Mouse (Mus musculus): ENCODE data around the gene Bach2. TPM values are rescaled to one million over a fixed set of nuclear protein-coding genes. Genes with fewer than 3 reads are reported as not detected.

The Bach2 gene
- polyA plus RNA-seq, 1 experiment from 2014 or later: 27.7 TPM

GRCm38 (mm10) chr4:32413505-32413904 is 174.9 kb downstream of the Bach2 start:
- WGBS: 75% methylated on average over 9 of the region's 9 CpGs
- Histone ChIP-seq H3K27ac (no peak overlapping the region), H3K36me3 (replicated peaks) (no peaks in the 10 kb centered on the region), H3K27me3 (no peaks in the 10 kb centered on the region), H3K4me2 (no peak overlapping the region), H3K9me3 (no peaks in the 10 kb centered on the region), H3K9ac (no peak overlapping the region), H3K4me3 (replicated peaks) (no peak overlapping the region), H3K4me1 (peaks cover 6% of the 10 kb centered on the region)
- no peak for ATAC-seq (ENCODE audit: low FRiP score)

- no peak for ATAC-seq (ENCODE audit: low FRiP score)
- H3K4me3 ChIP-seq (replicated peaks): no peak overlapping the region
- no peak overlapping the region for H3K27ac ChIP-seq
- no peak overlapping the region for H3K4me2 ChIP-seq
- WGBS: 66% methylated on average over 7 of the region's 7 CpGs
- no peaks in the 10 kb centered on the region for H3K27me3 ChIP-seq
- no peaks in the 10 kb centered on the region for H3K9me3 ChIP-seq
- H3K36me3 ChIP-seq (replicated peaks): no peaks in the 10 kb centered on the region
- peaks cover 6% of the 10 kb centered on the region for H3K4me1 ChIP-seq
- H3K9ac ChIP-seq: no peak overlapping the region
Measured at GRCm38 (mm10) chr4:32414959-32415358, 176.4 kb downstream of the Bach2 start.

GRCm38 (mm10) chr4:32417939-32418338 is 179.3 kb downstream of the Bach2 start:
- Histone ChIP-seq H3K27ac (no peak overlapping the region), H3K36me3 (replicated peaks) (no peaks in the 10 kb centered on the region), H3K4me1 (peaks cover 12% of the 10 kb centered on the region), H3K9ac (no peak overlapping the region), H3K4me3 (replicated peaks) (no peak overlapping the region), H3K9me3 (no peaks in the 10 kb centered on the region), H3K4me2 (no peak overlapping the region), H3K27me3 (no peaks in the 10 kb centered on the region)
- 93% methylated on average over 8 of the region's 8 CpGs for WGBS
- ATAC-seq (ENCODE audit: low FRiP score): no peak

- Histone ChIP-seq H3K4me1 (peaks cover 10% of the 10 kb centered on the region), H3K27ac (no peak overlapping the region), H3K36me3 (replicated peaks) (no peaks in the 10 kb centered on the region), H3K4me3 (replicated peaks) (no peak overlapping the region), H3K4me2 (no peak overlapping the region), H3K9me3 (no peaks in the 10 kb centered on the region), H3K27me3 (no peaks in the 10 kb centered on the region), H3K9ac (no peak overlapping the region)
- WGBS: 93% methylated on average over 8 of the region's 8 CpGs
- no peak for ATAC-seq (ENCODE audit: low FRiP score)
Measured at GRCm38 (mm10) chr4:32421570-32421969, 183.0 kb downstream of the Bach2 start.

- WGBS: 81% methylated on average over 4 of the region's 4 CpGs
- no peak for ATAC-seq (ENCODE audit: low FRiP score)
- no peak overlapping the region for H3K4me2 ChIP-seq
- no peak overlapping the region for H3K27ac ChIP-seq
- no peak overlapping the region for H3K9ac ChIP-seq
- H3K36me3 ChIP-seq (replicated peaks): no peaks in the 10 kb centered on the region
- no peaks in the 10 kb centered on the region for H3K27me3 ChIP-seq
- no peak overlapping the region for H3K4me3 ChIP-seq (replicated peaks)
- H3K9me3 ChIP-seq: no peaks in the 10 kb centered on the region
- peaks cover 14% of the 10 kb centered on the region for H3K4me1 ChIP-seq
Measured at GRCm38 (mm10) chr4:32422427-32422826, 183.8 kb downstream of the Bach2 start.

- no peak overlapping the region for H3K9ac ChIP-seq
- H3K27ac ChIP-seq: no peak overlapping the region
- no peaks in the 10 kb centered on the region for H3K36me3 ChIP-seq (replicated peaks)
- no peaks in the 10 kb centered on the region for H3K27me3 ChIP-seq
- H3K9me3 ChIP-seq: no peaks in the 10 kb centered on the region
- 82% methylated on average over 5 of the region's 5 CpGs for WGBS
- no peak for ATAC-seq (ENCODE audit: low FRiP score)
- no peak overlapping the region for H3K4me3 ChIP-seq (replicated peaks)
- peaks cover 20% of the 10 kb centered on the region; the same call in 1 of the 2 replicates for H3K4me1 ChIP-seq
- no peak overlapping the region for H3K4me2 ChIP-seq
Measured at GRCm38 (mm10) chr4:32423667-32424066, 185.1 kb downstream of the Bach2 start.

GRCm38 (mm10) chr4:32424434-32424833 is 185.8 kb downstream of the Bach2 start:
- H3K27ac ChIP-seq: no peak overlapping the region
- no peaks in the 10 kb centered on the region for H3K9me3 ChIP-seq
- 80% methylated on average over 7 of the region's 7 CpGs for WGBS
- peaks cover 26% of the 10 kb centered on the region for H3K4me1 ChIP-seq
- no peaks in the 10 kb centered on the region for H3K36me3 ChIP-seq (replicated peaks)
- H3K4me3 ChIP-seq (replicated peaks): no peak overlapping the region
- H3K27me3 ChIP-seq: no peaks in the 10 kb centered on the region
- no peak for ATAC-seq (ENCODE audit: low FRiP score)
- H3K9ac ChIP-seq: no peak overlapping the region
- no peak overlapping the region for H3K4me2 ChIP-seq

- Histone ChIP-seq H3K27ac (no peak overlapping the region), H3K9ac (no peak overlapping the region), H3K27me3 (no peaks in the 10 kb centered on the region), H3K9me3 (no peaks in the 10 kb centered on the region), H3K4me1 (peaks cover 32% of the 10 kb centered on the region), H3K36me3 (replicated peaks) (no peaks in the 10 kb centered on the region), H3K4me2 (no peak overlapping the region), H3K4me3 (replicated peaks) (no peak overlapping the region)
- ATAC-seq (ENCODE audit: low FRiP score): no peak
- 78% methylated on average over 7 of the region's 7 CpGs for WGBS
Measured at GRCm38 (mm10) chr4:32425060-32425459, 186.5 kb downstream of the Bach2 start.

GRCm38 (mm10) chr4:32425641-32426040 is 187.0 kb downstream of the Bach2 start:
- no peaks in the 10 kb centered on the region for H3K27me3 ChIP-seq
- no peak overlapping the region for H3K4me3 ChIP-seq (replicated peaks)
- 96% methylated on average over 3 of the region's 3 CpGs for WGBS
- no peak overlapping the region for H3K27ac ChIP-seq
- no peak overlapping the region for H3K9ac ChIP-seq
- ATAC-seq (ENCODE audit: low FRiP score): no peak
- H3K9me3 ChIP-seq: no peaks in the 10 kb centered on the region
- H3K4me1 ChIP-seq: peaks cover 38% of the 10 kb centered on the region
- no peak overlapping the region for H3K4me2 ChIP-seq
- H3K36me3 ChIP-seq (replicated peaks): no peaks in the 10 kb centered on the region

GRCm38 (mm10) chr4:32426779-32427577 is 188.4 kb downstream of the Bach2 start:
- ATAC-seq (ENCODE audit: low FRiP score): no peak
- WGBS: 87% methylated on average over 27 of the region's 27 CpGs
- Histone ChIP-seq H3K9me3 (no peaks in the 10 kb centered on the region), H3K4me1 (peaks cover 47% of the 10 kb centered on the region), H3K4me2 (no peak overlapping the region), H3K9ac (no peak overlapping the region), H3K27ac (0 out of 2 replicates have a peak overlapping the region, but pooled peaks have one; percentile 8), H3K27me3 (no peaks in the 10 kb centered on the region), H3K36me3 (replicated peaks) (no peaks in the 10 kb centered on the region), H3K4me3 (replicated peaks) (no peak overlapping the region)

- Histone ChIP-seq H3K4me3 (replicated peaks) (no peak overlapping the region), H3K27ac (peak overlapping the region; percentile 59), H3K36me3 (replicated peaks) (no peaks in the 10 kb centered on the region), H3K4me2 (no peak overlapping the region), H3K27me3 (no peaks in the 10 kb centered on the region), H3K9me3 (no peaks in the 10 kb centered on the region), H3K9ac (no peak overlapping the region), H3K4me1 (peaks cover 59% of the 10 kb centered on the region)
- ATAC-seq (ENCODE audit: low FRiP score): 0 out of 2 replicates have a peak, but pooled peaks have one; percentile 10
- WGBS: 70% methylated on average over 9 of the region's 9 CpGs
Measured at GRCm38 (mm10) chr4:32428738-32429137, 190.1 kb downstream of the Bach2 start.

- Histone ChIP-seq H3K9me3 (no peaks in the 10 kb centered on the region), H3K36me3 (replicated peaks) (no peaks in the 10 kb centered on the region), H3K9ac (no peak overlapping the region), H3K27me3 (no peaks in the 10 kb centered on the region), H3K27ac (no peak overlapping the region), H3K4me2 (no peak overlapping the region), H3K4me1 (peaks cover 62% of the 10 kb centered on the region), H3K4me3 (replicated peaks) (no peak overlapping the region)
- WGBS: 78% methylated on average over 11 of the region's 11 CpGs
- ATAC-seq (ENCODE audit: low FRiP score): no peak
Measured at GRCm38 (mm10) chr4:32430136-32430535, 191.5 kb downstream of the Bach2 start.

- ATAC-seq (ENCODE audit: low FRiP score): peak; percentile 44
- H3K4me1 ChIP-seq: peaks cover 67% of the 10 kb centered on the region
- no peak overlapping the region for H3K4me3 ChIP-seq (replicated peaks)
- no peak overlapping the region for H3K9ac ChIP-seq
- H3K27ac ChIP-seq: peak overlapping the region; percentile 68; the same call in 1 of the 2 replicates
- H3K36me3 ChIP-seq (replicated peaks): no peaks in the 10 kb centered on the region
- no peaks in the 10 kb centered on the region for H3K27me3 ChIP-seq
- H3K9me3 ChIP-seq: no peaks in the 10 kb centered on the region
- 5% methylated on average over 7 of the region's 7 CpGs for WGBS
- H3K4me2 ChIP-seq: peak overlapping the region; percentile 27
Measured at GRCm38 (mm10) chr4:32430981-32431380, 192.4 kb downstream of the Bach2 start.

Measured in forebrain, embryonic 12.5 days (tissue).